Mouse (Mus musculus) embryonic fibroblast, embryonic 13.5 days (primary cell): ENCODE measurements around the gene Gfpt2. TPM values are rescaled to one million over a fixed set of nuclear protein-coding genes. Genes with fewer than 3 reads are reported as not detected.

Experiments used
- H3K27ac ChIP-seq: 2 replicates; pipeline ENCODE4 v1.5.1; 2012; ENCODE audit warnings: low read length, control low read depth, inconsistent platforms; ENCODE audit not compliant: insufficient read depth
- H3K4me1 ChIP-seq: 2 replicates; pipeline ENCODE4 v1.6.1; 2011; ENCODE audit warnings: low read length; ENCODE audit not compliant: control insufficient read depth, insufficient read depth
- H3K4me3 ChIP-seq: 2 replicates; pipeline ENCODE4 v1.5.1; 2011; ENCODE audit warnings: mild to moderate bottlenecking, control low read depth, low read length; ENCODE audit not compliant: insufficient read depth
- CTCF ChIP-seq: IDR thresholded peaks from 2 replicates; pipeline ENCODE4 v1.5.1; 2011; ENCODE audit warnings: mild to moderate bottlenecking, control low read depth, low read length, moderate library complexity, borderline replicate concordance; ENCODE audit not compliant: insufficient read depth
- POLR2A ChIP-seq: IDR thresholded peaks from 2 replicates; pipeline ENCODE4 v1.6.1; 2011; ENCODE audit warnings: low read depth, mild to moderate bottlenecking, control low read depth, low read length, moderate library complexity
- polyA plus RNA-seq: library from polyadenylated mRNA; stranded (reverse); fragments of >200 nt; gene quantifications from 2 replicates; pipeline ENCODE4 v1.2.4, GENCODE M21; 2011; ENCODE audit warnings: low read depth; ENCODE audit not compliant: missing spikeins, insufficient read length

Gfpt2 gene
- 13.9 and 14.5 TPM in 2 replicates for polyA plus RNA-seq

DNA sequence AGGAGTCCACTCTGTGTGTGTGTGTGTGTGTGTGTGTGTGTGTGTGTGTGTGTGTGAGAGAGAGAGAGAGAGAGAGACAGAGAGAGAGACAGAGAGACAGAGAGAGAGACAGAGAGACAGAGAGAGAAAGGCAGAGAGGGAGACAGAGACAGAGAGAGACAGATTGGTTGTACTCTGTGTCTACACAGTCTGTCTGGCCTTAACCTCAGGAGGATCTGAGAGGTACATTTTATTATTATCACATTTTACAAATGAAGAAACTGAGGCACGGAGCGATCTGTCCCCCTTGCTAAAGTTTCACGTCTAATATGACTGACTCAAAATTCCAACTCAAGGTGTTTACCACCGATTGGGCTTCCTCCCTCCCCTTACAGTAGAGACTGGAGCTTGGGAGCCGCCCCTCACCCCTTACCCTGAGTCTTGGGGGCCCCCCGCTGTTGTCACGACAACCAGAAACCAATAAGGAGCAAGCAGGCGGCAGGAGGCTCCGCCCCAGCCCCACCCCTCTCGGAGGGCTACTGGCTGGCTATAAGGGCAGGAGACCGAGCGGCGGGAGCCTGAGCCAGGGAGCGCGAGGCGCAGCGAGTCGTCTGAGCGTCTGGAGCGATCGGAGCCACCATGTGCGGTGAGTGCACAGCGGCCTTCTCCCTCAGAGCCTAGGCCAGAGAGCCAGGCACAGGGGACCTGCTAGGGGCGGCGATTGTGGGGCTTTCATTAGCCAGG lies at the start of gene Gfpt2:
TSS of gene Gfpt2 (plus strand) at position 560 of the 723 bp plus-strand sequence.
- TF ChIP-seq POLR2A = peak; percentile 99
- TF ChIP-seq CTCF = no peak
- Histone ChIP-seq H3K4me1 (peaks cover 2% of the 10 kb centered on the region; the same call in 1 of the 2 replicates), H3K4me3 (peak within 1 kb of the TSS; percentile 53), H3K27ac (no peak within 1 kb of the TSS)

DNA sequence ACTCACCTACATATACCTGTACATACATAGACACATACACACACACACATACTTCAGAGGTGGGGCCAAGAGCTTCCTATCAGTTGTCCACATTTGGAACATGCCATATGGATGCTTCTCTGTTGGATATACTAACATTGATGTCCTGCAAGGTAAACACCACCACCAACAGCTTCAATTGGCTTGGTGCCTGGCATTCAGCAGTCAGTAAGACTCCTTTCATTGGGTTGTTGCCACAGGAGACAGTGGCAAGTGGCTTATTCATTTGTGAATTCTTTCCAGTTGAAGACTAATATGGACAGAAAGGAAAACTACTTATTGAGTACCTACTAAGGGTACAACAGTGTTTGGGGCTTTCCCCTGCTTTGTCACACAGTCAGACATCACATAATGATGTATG lies 49.0 kb upstream of the Gfpt2 start:
- TF ChIP-seq POLR2A (no peak), CTCF (no peak)
- no peak overlapping the region for H3K27ac ChIP-seq
- H3K4me3 ChIP-seq = no peak overlapping the region
- no peaks in the 10 kb centered on the region for H3K4me1 ChIP-seq

DNA sequence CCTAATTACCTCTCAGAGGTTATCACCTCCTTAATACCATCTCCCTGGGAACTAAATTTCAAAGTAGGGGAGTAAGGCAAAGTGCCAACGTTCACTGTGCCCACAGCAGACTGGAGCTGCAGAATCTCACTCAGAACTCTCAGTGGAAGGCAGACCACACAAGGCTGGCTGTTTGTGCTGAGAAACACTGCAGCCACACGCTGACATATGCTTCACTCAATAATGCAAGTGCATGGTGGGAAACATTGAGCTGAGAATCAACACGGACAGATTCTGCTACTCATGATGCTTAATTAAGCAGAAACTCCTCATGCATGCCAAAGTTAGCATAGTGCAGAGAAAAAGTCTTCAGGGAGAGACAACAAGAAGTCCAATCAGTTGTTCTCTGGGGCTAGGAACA lies 48.1 kb upstream of the Gfpt2 start:
- H3K27ac ChIP-seq = no peak overlapping the region
- no peaks in the 10 kb centered on the region for H3K4me1 ChIP-seq
- no peak for TF ChIP-seq CTCF
- TF ChIP-seq POLR2A = no peak
- no peak overlapping the region for H3K4me3 ChIP-seq

DNA sequence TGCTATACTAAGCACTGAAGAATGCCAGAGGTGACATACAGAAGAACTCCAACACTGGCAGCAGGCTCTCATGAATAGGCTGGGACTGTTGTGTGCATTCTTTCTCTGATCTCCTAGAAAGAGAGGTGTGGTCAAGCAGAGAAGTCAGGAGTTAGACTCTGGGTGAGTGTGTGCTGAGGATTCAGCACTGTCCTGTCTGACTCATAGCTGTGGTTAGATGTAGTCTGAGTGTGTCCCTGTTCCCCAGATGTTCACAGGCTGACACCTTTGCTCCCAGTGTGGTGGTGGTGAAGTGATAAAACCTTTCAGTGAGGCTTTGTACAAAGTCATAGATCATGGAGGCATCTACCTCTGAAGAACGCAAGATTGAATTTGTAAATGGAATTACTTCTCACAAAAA lies 47.2 kb upstream of the Gfpt2 start:
- no peak overlapping the region for H3K27ac ChIP-seq
- no peaks in the 10 kb centered on the region for H3K4me1 ChIP-seq
- TF ChIP-seq POLR2A (no peak), CTCF (no peak)
- no peak overlapping the region for H3K4me3 ChIP-seq

DNA sequence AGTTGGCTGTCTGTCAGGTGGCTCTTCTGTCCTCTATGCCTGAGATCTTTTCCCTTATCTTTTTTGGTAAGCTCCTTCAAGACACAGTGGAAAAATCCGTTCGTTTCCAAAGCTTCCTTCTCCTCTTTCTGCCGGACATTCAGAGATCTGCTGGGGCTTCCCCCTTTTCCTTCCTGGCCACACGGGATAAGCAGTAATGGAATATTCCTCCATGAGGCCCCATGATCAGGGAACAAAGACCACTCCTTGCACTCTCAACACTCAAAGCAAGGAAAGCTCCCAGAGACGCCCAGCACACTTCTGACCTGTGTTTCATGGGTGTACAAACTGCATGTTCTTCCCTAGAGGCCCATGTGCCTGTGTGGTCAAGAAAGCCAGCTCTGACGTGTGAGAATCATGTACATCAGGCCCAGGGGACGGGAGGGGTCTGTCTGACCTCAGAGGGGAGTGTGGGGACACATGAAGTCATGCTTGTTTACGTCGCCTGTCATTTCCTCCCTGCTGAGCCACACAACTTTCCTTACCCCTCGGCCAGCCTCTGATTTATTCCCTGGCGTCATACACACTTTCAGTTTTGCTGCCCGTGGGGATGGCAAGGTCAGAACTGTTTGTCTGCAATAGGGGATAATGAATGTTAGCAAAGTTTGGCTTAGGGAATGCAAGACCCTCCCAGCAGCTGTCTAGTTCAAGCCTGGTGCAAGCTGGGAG lies 38.9 kb upstream of the Gfpt2 start:
- Histone ChIP-seq H3K4me1 (no peaks in the 10 kb centered on the region; the same call in 1 of the 2 replicates), H3K4me3 (no peak overlapping the region), H3K27ac (no peak overlapping the region)
- TF ChIP-seq POLR2A = no peak
- no peak for TF ChIP-seq CTCF

DNA sequence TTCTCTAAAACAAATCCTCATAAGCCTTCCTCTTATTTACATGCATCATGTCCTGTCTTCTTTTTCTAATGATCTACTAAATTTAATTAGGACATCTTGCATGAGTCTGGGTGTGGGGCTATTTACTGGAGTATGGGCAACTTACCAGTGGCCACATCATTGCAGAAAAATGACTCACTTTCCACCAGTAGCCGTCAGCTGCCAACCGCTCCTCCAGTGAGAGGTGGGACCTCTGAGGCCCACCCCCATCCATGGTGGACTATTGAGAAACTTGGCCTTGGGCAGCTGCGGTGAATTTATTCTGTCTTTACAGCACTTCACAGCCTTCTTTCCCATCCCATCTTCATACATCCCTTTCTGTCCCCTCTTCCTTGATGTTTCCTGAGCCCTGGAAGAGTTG lies 35.9 kb upstream of the Gfpt2 start:
- Histone ChIP-seq H3K4me1 (no peaks in the 10 kb centered on the region; the same call in 1 of the 2 replicates), H3K27ac (no peak overlapping the region), H3K4me3 (no peak overlapping the region)
- TF ChIP-seq CTCF (no peak), POLR2A (no peak)

DNA sequence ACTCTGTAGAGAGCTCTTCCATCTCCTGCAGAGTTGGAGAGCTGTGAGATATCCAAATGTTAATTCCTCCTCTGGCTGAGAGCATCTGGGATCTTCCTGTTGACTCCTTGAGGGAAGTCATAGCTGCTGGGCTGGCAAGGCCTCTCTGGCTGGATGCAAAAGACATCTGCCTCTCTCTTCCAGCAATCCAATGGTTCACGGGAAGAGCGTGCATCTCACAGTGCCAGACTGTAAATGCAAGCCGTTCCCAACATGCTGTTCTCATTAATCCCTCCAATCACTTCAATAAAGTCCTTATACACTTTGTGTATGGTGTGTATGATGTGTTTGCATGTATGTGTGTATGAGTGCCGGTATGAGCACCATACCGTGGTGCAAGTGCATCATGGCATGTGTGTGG lies 32.8 kb upstream of the Gfpt2 start:
- Histone ChIP-seq H3K4me3 (no peak overlapping the region), H3K4me1 (peaks cover 4% of the 10 kb centered on the region; the same call in 1 of the 2 replicates), H3K27ac (no peak overlapping the region)
- no peak for TF ChIP-seq CTCF
- TF ChIP-seq POLR2A = no peak

DNA sequence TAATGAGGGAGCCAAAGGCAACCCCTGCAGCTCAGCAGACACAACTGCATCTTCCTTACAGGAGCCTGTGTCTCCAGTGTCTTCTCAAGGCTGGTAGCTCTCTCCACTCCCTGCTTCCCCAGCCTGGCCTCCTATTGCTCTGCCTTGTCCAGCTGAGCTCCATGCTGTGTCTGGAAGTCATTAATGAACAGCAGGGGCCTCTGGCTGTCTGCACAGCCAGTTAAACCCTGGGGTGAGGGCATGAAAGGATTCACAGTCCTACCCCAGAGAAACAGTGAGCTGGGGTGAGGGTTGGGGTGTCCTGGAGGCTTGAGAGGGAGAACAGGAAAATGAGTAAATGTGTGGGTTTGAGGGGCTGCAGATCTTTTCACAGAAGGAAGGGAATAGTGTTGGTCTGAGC lies 30.4 kb upstream of the Gfpt2 start:
- Histone ChIP-seq H3K27ac (no peak overlapping the region), H3K4me1 (peaks cover 4% of the 10 kb centered on the region; the same call in 1 of the 2 replicates), H3K4me3 (no peak overlapping the region)
- TF ChIP-seq POLR2A (no peak), CTCF (no peak)

DNA sequence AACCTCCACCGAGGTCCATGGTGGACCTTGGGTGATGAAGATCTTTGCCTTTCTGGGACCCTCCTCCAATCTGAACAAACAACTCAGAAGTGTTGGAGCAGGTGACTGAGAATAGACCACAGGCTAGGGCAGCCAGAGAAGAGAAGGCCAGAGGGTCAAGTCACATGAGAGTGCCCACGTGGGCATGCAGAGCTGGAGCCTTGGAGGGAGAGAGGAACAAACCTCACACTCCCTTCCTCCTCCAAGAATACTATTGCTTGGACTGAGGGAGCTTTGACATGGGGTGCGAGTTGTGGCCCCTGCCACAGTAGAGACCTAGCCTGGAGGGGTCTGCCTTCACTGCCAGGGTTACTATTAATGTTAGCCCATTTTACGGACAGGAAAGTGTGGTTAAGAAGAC lies 30.0 kb upstream of the Gfpt2 start:
- no peak overlapping the region for H3K27ac ChIP-seq
- TF ChIP-seq CTCF (no peak), POLR2A (no peak)
- peaks cover 4% of the 10 kb centered on the region; the same call in 1 of the 2 replicates for H3K4me1 ChIP-seq
- no peak overlapping the region for H3K4me3 ChIP-seq

DNA sequence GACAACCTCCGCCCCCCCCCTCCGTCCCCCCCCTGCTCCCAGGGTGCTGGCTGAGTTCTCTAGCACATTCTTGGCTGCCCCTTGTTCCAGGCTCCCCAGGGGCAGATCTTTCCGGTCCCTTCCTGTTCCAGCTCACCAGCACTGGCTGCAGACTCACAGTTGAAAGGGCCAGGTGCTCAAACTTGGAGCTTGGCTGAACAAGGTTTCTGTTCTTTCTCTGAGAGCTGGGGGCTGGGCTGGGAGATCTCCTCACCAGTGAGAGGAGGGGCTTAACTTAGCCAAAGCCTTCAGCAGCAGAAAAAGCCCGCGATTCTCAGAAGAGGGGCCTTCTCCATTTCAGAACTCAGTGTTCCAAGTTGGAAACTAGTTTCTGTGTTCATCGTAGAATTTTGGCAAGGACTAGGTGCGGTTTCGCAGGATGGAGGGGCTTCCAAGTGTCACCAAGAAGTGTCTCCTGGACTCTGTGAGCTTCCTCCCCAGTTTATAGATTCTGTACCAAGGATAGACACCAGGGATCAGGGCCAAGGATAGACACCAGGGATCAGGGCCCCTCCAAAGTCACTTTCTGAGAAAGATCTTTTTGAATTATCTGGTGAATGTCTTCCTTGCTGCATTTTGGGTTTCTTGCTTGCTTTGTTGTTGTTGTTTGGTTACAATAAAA lies 29.2 kb upstream of the Gfpt2 start:
- peaks cover 4% of the 10 kb centered on the region; the same call in 1 of the 2 replicates for H3K4me1 ChIP-seq
- H3K4me3 ChIP-seq = no peak overlapping the region
- H3K27ac ChIP-seq = no peak overlapping the region
- TF ChIP-seq POLR2A (no peak), CTCF (no peak)
